Mouse (Mus musculus) heart, postnatal 36 days (tissue): ENCODE data around the gene Pnpo. TPM values are rescaled to one million over a fixed set of nuclear protein-coding genes. Genes with fewer than 3 reads are reported as not detected.

Source experiments
- DNase-seq, 2 experiments: peaks; one replicate each; pipeline ENCODE4 v3.0.0; 2021 to 2022
- intact Hi-C: fragments of 180-260 bp; cut with DNase I; formaldehyde crosslinking; loops from one replicate; pipeline ENCODE4 v1.15.1; 2025
- total RNA-seq, 2 experiments: library from RNA; stranded (reverse); gene quantifications; 2 replicates each; pipeline ENCODE4 v1.2.3; 2021

Pnpo gene
- total RNA-seq, 2 experiments from 2014 or later = 12.8 to 13.9 TPM

DNA sequence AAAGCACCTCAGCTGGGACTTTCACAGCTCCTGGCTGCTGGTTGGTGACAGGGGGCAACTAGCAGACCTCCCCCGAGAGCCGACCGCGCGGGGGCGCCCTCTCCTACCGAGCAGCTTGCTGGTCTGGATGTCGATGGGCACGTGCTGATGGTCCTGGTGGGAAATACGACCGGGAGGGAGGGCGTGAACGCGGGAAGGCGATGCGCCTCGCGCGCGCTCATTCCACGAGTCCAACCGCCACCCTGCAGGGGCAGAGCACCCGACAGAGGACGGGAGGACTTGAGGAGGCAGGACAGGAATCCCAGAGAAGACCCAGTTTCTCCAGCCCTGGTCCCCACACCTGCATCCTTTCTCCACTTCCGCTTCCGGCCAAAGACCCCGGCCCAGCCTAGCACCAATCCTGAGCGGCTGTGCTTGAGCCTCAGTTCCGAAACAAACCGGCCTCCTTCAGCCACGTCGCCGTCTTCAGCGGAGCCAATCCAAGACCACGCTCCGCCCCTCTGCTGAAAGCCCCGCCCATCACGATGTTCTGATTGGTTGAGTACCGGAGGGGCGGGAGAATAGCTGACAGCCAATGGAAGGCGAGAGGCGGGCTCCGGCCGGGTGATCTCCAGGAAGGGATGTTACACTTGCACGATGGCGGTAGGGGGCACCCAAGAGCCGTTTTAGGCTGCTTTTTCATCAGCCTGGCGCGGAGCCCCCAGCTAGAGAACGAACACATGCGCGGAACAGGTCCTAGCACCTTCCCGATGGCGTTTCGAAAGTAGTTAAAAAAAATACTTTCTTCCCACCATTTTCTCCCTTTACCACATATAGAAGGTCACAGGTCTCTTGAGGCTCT is 27.5 kb downstream of the Pnpo start, which contains the start of gene Cdk5rap3:
Gene Cdk5rap3, minus strand, starts transcription at position 453 of the 841 bp plus-strand sequence.
- intact Hi-C loops = loop anchor here (1.0 to 5.0 kb wide), 3 partner anchors 47 to 111 kb away; partner anchors contain the start of gene Sp2
- peak; percentile 98 to 99 for DNase-seq

DNA sequence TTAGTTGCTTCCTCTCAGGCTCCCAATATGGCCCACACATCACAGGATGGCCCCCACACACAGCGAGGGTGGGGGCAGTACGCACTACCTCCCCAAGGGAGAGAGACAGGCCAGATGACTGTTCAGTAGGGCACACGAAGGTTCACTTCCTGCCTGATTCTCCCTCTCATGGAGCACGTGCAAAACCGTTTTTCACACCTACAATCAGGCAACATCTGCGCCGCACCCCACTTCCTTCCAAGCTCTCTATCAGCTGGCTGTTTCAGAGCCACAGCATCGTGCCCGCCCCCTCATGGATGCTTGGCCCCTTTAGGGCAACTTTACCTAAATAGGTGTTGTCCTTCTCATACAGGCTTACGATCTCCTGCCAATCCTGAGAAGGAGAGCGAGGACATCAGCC is 31.1 kb downstream of the Pnpo start:
- no peak for DNase-seq
- intact Hi-C loops = loop anchor here (5.0 kb wide), 1 partner anchor 135 kb away; the partner anchor contains the start of gene Snx11

DNA sequence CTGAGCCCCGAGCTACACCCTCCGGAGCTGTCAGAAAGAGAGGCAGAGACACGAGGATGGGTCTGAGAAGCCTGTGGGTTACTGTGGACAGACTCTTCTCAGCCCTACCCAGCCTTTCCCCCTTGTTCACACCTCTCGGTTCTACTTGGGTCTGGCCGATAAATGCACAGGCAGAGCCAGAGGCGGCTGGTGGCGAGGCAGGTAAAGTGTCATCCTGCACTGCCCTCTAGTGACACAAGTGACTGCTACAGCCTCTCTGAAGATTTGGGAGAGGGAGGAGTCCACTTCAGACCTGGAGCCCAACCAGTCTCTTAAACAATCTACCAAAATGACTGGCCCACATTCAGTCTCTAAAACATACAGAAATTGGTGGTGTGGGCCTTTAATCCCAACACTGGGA is 33.8 kb downstream of the Pnpo start:
- peak; percentile 74 to 80 for DNase-seq
- intact Hi-C loops = loop anchor here (1.0 to 5.0 kb wide), 2 partner anchors 43 to 133 kb away; partner anchors contain the start of gene Snx11

DNA sequence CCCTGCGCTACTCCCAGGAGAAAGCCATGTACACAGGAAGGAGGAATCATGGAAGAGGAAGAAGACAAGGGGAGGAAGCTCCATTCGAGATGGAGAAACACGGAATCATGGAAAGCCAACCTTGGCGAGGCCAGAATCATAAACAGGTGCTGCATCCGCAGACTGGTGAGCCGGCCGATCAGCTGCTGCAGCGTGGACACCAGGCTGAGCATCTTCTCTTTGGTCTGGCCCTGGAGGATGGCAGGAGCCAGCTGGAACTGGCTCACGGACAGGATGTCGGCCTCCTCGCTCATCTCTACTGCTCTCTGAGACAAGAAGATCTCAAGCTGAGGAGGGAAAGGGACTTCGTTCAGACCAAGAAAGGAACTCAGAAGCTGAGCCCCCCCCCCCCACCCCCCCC is 35.2 kb downstream of the Pnpo start:
- DNase-seq = no peak
- intact Hi-C loops = loop anchor here (5.0 kb wide), 1 partner anchor 151 kb away; no protein-coding TSS in a partner anchor

DNA sequence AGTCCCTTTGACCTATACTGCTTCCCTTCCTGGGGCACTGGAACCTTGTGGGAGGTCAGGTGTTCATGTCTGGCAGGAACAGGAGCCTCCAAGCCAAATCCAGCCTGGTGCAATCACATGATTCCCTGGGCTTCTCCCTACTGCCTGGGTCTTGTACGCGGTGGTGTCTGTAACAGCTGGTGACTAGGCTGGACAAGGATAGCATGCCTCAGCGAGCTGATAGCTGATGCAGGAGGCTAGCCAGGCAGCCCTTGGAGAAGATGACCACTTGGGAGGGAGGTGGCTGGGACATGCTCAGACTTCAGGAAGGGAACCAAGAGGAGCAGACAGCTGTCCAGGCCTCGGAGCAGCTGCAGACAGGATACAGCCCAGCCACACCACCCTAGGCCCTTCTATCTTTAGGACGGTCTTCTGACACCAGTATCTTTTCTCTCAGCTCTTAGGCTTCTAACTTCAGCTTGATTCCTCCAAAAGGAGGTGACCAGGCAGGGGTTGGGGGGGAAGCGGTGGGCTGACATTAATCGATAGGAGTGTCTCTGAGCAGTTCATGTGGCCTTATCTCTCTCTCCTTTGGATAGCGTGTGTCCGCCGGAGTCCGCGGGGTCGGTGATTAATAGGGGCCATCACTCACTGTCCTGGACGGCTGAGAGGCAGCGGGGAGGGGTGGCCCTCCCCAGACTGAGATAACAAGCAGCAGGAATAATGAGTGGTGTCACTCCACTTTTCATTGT is 37.2 kb downstream of the Pnpo start:
- peak; percentile 32 to 52 for DNase-seq
- intact Hi-C loops = loop anchor here (5.0 kb wide), 1 partner anchor 149 kb away; no protein-coding TSS in a partner anchor

DNA sequence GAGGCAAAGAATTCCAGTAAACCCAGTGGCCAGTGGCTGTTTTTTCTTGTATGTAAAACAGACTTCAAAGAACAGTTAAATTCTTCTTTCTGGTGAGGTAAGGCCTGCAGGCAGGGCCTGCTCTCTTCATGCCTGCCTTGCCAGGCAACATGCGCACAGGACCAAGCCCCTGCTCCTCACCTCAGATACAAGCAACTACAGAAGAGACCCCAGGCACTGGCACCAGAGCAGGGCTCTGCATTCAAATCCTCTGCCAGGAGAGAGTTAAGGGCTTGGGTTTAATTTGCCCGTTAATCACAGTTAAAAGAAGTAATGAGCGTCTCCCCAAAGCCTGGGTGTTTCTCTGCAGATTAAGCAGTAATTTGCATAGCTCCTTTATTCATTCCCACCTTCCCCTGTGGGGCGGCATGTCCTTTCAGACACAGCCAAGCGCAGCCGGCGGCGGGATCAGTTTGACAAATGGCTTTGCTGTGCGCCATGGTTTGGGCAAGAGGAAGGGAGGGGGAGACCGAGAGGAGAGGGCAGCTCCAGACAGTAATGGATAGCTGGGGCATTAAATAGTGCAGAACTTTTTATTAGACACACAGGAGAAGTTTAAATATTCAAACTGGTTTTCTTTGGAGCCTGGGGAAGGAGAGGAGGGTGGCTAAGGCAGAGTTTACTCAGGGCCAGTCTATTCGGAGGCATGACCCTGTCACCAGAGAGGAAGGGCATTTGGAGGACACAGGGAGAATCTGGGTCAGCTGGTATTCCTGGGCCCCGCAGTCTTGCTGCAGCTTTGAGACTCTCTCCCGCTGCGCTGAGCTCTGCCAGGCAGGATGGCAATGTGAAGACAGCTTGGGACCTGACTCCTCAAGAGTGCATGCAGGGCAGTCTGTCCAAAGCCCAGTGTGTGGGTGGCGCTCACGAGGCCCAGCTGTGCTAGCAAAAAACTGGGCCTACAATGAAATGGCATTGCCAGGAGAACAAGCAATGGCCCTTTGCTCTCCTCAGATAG is 40.8 kb downstream of the Pnpo start:
- no peak for DNase-seq
- intact Hi-C loops = no loop called here

DNA sequence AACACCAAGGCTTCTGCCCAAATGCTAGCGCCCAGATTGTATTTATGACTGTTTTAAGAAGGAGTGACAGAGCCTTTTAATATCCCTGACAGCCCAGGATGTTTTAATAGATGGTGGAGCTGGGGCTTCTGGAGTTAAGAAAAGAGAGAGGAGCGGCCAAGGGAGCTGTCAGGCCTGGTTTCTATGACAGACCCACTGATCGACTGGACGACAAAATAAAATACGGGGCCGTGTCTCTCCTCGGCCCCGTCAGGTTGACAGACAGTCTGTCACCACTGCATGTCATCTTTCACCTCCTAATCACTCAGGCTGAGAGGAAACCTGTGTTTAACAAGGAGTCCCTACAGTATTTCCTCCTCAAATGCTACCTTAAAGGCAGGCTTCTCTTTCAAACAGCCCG is 42.5 kb downstream of the Pnpo start:
- intact Hi-C loops = no loop called here
- DNase-seq = no peak

DNA sequence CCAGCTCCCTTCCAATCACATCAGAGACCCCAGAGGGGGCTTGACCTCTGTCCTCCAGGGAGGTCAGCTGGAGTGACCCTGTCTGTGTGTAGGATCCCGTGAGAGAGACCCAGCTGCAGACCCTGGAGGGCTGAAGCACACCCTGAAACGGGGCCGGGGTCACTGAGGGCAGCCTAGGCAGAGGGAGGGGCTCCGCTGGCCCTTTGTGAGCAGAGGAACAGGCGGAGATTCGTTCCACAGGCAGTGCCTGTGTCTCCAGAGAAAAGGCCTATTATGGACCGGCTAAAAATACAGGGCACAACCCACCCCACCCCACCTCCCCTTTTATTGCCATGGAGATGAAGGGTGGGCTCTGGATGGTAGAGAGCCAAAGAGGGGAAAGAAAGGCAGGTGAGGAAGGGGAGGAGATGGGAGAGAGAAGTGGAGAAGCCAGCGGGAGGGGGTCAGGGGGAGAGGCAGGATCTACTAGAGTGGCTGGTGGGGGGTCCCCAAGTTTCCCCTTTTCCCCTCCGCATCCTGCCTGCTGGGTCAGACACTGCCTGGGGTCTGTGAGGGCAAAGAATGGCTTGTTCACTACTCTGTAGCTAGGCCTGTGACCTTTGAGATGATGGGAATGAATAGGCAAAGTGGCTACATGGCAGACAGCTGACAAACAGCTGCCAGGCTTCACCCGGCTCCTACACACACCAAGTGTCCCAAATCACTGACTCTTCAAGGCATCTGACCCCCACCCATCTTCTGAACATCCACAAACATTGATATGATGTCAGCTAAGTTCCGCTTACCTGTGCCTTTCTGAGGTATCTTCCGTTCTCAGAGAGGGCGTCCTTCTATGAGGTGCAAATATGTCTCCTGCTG is 44.1 kb downstream of the Pnpo start:
- intact Hi-C loops = no loop called here
- DNase-seq = no peak

DNA sequence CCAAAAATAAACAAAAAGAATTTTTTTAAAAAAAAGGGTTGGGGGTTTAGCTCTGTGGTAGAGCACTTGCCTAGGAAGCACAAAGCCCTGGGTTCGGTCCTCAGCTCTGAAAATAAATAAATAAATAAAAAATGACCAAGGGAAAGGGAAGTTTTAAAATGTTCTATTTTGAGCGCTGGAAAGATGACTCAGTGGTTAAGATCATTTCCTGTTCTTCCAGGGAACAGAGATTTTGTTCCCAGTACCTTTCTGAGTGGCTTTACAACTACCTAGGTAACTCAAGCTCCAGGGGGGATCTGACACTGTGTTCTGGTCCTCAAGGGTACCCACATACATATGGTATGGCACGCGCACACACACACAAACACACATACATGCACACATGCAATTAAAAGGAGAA is 47.9 kb downstream of the Pnpo start:
- intact Hi-C loops = no loop called here
- no peak for DNase-seq

DNA sequence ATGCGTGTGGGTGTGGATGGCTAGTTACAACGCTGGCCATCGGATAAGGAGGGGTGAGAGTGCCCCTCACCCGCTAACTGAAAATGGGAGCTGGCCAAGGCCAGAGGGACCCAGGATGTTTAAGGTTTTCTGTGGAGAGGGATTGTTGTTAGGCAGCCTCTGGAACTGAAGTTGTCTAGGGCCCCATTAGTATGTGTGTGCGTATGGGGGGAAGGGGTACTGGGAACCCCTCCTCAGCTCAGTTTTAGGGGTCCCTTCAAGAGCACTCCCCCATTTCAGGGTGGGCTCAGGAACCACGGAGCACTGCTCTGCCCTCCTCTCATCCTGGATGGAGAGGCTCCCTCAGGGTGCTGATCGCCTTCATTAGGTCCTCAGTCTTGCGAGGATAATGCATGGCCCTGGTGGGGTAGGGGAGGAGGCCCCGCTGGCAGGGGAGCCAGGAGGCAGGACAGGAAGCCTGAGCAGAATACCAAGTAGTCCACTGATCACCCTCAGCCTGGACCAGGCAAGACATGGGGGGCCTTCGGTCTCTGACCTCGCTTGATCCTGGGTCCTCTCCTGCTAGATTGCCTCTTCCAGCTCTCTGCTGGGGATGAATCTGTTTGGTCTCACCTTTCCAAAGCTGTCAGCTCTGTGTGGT is 50.5 kb downstream of the Pnpo start:
- intact Hi-C loops = no loop called here
- DNase-seq = no peak

DNA sequence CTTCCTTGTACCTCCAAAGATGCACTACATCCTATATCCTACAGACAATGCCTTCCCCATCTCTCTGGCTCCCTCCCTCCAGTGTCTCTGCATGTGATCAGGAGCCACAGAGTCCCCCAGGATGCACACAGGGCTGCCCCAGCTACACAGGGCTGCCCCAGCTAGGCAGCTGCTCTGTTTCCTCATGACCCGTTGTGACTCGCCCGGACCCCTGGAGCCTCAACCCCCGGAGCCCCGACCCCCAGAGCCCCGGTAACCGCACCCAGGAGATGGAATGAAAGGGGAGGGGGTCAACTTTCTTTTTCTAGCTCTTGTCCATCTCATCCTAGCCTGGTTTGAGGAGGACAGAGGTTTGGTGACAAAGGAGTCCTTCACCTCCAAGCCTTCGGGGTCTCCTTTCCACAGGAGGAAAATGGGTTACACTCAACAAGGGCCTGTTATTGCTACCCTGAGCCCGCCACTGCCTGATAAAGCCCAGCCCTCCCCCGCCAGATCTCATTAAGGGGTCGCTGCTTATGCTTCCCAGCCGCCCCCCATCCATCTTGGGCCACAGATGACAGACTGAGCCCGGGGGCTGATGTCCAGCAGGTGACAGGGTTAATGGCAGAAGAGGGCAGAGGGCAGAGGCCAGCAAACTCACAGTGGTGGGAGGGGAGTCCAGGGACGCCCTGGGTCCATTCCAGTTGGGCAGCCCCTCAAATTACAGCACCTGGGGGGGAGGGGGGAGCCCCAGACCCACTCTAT is 51.8 kb downstream of the Pnpo start:
- DNase-seq = no peak
- intact Hi-C loops = no loop called here

Other genes with a start within 250 kb of the Pnpo start
- 10 to 100 TPM; 12.1 to 12.6 TPM for gene Snx11, start 166.4 kb downstream of the Pnpo start, total RNA-seq
- gene Cbx1, start 154.9 kb downstream of the Pnpo start, total RNA-seq = 10 to 100 TPM; 32.5 to 35.2 TPM
- 100 to 1,000 TPM; 397 to 404 TPM for gene Nfe2l1, start 114.0 kb downstream of the Pnpo start, total RNA-seq
- gene Copz2, start 94.1 kb downstream of the Pnpo start, total RNA-seq = 10 to 100 TPM; 36.0 to 39.4 TPM
- gene Cdk5rap3, start 27.5 kb downstream of the Pnpo start, total RNA-seq = 10 to 100 TPM; 22.7 to 23.7 TPM
- 1 to 10 TPM in 1 of 2 experiments, under 1 TPM in 1; 0.73 to 1.8 TPM for gene Prr15l, start 15.9 kb downstream of the Pnpo start, total RNA-seq
- gene Sp2, start 39.0 kb upstream of the Pnpo start, total RNA-seq = 10 to 100 TPM; 10.3 to 13.8 TPM
- under 1 TPM in 1 of 2 experiments, not detected in 1; 0.14 TPM for gene Sp6, start 69.4 kb upstream of the Pnpo start, total RNA-seq
- 10 to 100 TPM; 13.7 to 14.1 TPM for gene Scrn2, start 86.0 kb upstream of the Pnpo start, total RNA-seq
- gene Lrrc46, start 97.4 kb upstream of the Pnpo start, total RNA-seq = not detected
- 10 to 100 TPM; 85.0 to 89.8 TPM for gene Mrpl10, start 97.6 kb upstream of the Pnpo start, total RNA-seq
- 1 to 10 TPM; 3.8 to 4.9 TPM for gene Osbpl7, start 106.6 kb upstream of the Pnpo start, total RNA-seq
- not detected for gene Tbx21, start 171.3 kb upstream of the Pnpo start, total RNA-seq
- 10 to 100 TPM; 11.0 to 15.3 TPM for gene Tbkbp1, start 207.5 kb upstream of the Pnpo start, total RNA-seq
- 10 to 100 TPM; 83.7 to 85.7 TPM for gene Kpnb1, start 243.9 kb upstream of the Pnpo start, total RNA-seq